Mouse (Mus musculus): ENCODE results near the gene Oas1c. TPM values are rescaled to one million over a fixed set of nuclear protein-coding genes. Genes with fewer than 3 reads are reported as not detected.

Oas1c gene
- 5.8 TPM for polyA plus RNA-seq (2017; shearing (Covaris generic))

GRCm38 (mm10) chr5:120811951-120812819 is at the start of gene Oas1c:
TSS of gene Oas1c (minus strand) at chr5:120812514.

DNA sequence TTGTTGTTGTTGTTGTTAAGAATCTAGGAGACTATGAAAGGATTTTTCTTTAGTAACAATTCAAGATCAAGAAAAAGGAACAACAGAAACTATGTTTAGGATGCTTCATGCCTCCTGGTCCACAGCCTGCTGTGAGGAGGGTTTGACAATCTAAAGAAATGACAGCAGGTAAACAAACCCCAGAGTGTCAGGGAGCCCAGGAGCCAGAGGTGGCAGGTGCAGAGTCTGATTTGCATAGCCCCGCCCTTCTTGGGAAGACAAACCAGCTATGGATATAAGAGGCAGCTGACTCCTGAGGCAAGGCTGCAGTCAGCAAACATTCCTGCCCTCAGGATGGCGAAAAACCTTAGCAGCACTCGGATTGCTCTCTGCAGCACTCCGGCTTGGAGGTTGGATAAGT is 48.8 kb upstream of the Oas1c start, which contains the start of gene Oas1h:
Gene Oas1h, plus strand, starts transcription at position 301 of the 400 bp plus-strand sequence.

GRCm38 (mm10) chr5:120847067-120847466 is 34.8 kb upstream of the Oas1c start, which contains the start of gene Oas1f:
TSS of gene Oas1f (plus strand) at chr5:120847367.

DNA sequence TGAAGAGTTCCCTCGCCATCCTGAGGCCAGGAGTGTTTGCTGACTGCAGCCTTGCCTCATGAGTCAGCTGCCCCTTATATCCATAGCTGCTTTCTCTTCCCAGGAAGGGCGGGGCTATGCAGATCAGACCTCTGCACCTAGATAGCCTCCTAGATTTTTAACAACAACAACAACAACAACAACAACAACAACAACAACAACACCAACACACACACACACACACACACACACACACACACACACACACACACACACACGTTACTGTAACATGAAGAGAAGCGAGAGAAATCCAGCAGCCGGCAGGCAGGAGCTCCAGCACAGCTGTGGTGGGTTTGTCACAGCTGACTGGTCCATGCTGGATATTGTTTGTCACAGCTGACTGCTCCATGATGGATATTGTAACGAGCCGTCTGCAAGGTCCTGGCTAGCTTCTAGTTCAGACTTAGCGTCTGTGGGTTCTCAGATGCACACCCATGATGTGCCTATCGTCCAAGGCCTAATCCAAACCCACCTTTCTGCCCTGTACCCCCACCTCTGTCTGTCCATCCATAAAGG is 16.8 kb downstream of the Oas1c start, which contains the start of gene Oas1e:
Gene Oas1e, minus strand, starts transcription at position 51 of the 555 bp plus-strand sequence.

GRCm38 (mm10) chr5:120777478-120777877 is 34.8 kb downstream of the Oas1c start, which contains the start of gene Oas3:
TSS of gene Oas3 (minus strand) at chr5:120777661.

Other genes with a start within 250 kb of the Oas1c start
- 13.6 TPM for gene Tpcn1, start 223.8 kb downstream of the Oas1c start, polyA plus RNA-seq (2017; shearing (Covaris generic))
- 0.90 TPM for gene Iqcd, start 223.5 kb downstream of the Oas1c start, polyA plus RNA-seq (2017; shearing (Covaris generic))
- gene Rita1, start 199.9 kb downstream of the Oas1c start, polyA plus RNA-seq (2017; shearing (Covaris generic)) = 4.0 TPM
- 87.2 TPM for gene Ddx54, start 199.8 kb downstream of the Oas1c start, polyA plus RNA-seq (2017; shearing (Covaris generic))
- not detected for gene Cfap73, start 178.3 kb downstream of the Oas1c start, polyA plus RNA-seq (2017; shearing (Covaris generic))
- gene Rasal1, start 163.7 kb downstream of the Oas1c start, polyA plus RNA-seq (2017; shearing (Covaris generic)) = 8.6 TPM
- 118 TPM for gene Dtx1, start 100.6 kb downstream of the Oas1c start, polyA plus RNA-seq (2017; shearing (Covaris generic))
- 3.9 TPM for gene Oas2, start 62.7 kb downstream of the Oas1c start, polyA plus RNA-seq (2017; shearing (Covaris generic))
- 3.4 TPM for gene Oas3, start 34.9 kb downstream of the Oas1c start, polyA plus RNA-seq (2017; shearing (Covaris generic))
- gene Oas1e, start 17.0 kb downstream of the Oas1c start, polyA plus RNA-seq (2017; shearing (Covaris generic)) = not detected
- gene Oas1f, start 34.9 kb upstream of the Oas1c start, polyA plus RNA-seq (2017; shearing (Covaris generic)) = not detected
- gene Oas1h, start 48.9 kb upstream of the Oas1c start, polyA plus RNA-seq (2017; shearing (Covaris generic)) = not detected
- gene Oas1g, start 75.1 kb upstream of the Oas1c start, polyA plus RNA-seq (2017; shearing (Covaris generic)) = not detected
- 4.7 TPM for gene Oas1a, start 95.0 kb upstream of the Oas1c start, polyA plus RNA-seq (2017; shearing (Covaris generic))
- gene Oas1d, start 102.0 kb upstream of the Oas1c start, polyA plus RNA-seq (2017; shearing (Covaris generic)) = not detected
- not detected for gene Rph3a, start 197.6 kb upstream of the Oas1c start, polyA plus RNA-seq (2017; shearing (Covaris generic))